Mouse (Mus musculus): ENCODE measurements around the gene Gm42417.

Gm42417 gene

GRCm38 (mm10) chr1:36539186-36539585 is at the start of gene Gm42417:
Gm42417 (minus strand) TSS chr1:36539429.
- no peak for DNase-seq (ENCODE audit: low spot score in 2 of 2)

DNA sequence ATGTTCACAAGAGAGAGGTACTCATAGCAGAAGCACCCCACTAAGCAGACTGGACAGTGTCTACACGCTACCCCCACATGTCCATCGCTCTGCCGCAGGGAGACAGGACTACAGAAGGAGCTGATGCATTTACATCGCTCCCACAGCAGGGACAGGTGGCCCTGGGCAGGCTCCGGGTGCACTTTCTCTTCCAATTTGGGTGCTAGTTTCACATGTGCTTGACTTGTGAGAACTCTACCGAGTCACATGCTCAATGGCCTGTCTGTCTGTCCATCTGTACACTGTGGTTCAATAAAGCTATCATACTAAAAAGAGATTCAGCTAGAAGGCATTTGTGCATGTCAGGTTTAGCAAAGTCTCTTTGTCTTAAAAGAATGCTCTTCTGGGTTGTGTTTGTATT is 48.6 kb upstream of the Gm42417 start:
- no peak for DNase-seq (ENCODE audit: low spot score in 2 of 2)

GRCm38 (mm10) chr1:36586288-36586687 is 47.1 kb upstream of the Gm42417 start:
- no peak for DNase-seq (ENCODE audit: low spot score in 2 of 2)

DNA sequence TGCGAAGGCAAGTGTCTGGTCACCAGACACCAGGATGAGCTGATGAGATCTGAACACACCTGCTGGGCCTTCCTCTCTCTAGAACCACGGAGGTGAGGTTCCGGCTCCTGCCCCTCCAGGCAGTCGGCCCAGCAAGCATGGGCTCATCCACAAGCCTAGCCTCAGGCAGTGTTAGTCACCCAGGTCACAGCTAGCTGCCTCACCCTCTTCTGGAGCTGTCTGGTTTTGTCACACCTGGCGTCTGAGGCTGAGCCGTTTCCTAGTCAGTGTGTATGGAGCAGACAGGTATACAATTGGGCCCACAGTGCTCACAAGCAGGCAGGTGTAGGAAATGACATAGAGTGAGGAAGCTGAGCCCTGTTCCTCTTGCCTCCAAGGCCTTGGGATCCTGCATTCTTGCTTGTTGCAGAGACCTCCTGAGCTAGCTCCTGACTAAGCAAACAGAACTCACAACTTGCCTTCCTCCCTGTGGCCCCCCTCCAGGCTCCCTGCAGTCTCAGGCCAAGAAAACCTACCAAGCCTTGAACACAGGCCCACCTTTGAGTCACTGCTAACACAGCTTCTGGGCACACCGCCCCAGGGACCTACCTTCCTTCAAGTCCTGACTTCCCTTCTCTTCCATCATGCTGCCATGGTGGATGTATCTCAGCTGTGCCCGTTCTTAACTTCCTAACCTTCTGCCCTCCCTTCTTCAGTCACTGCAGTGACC is 44.3 kb upstream of the Gm42417 start:
- DNase-seq (ENCODE audit: low spot score in 2 of 2): no peak

GRCm38 (mm10) chr1:36582211-36582610 is 43.0 kb upstream of the Gm42417 start:
- no peak for DNase-seq (ENCODE audit: low spot score in 2 of 2)

- no peak for DNase-seq (ENCODE audit: low spot score in 2 of 2)
These were observed 42.0 kb upstream of the Gm42417 start for GRCm38 (mm10) chr1:36581260-36581659.

DNA sequence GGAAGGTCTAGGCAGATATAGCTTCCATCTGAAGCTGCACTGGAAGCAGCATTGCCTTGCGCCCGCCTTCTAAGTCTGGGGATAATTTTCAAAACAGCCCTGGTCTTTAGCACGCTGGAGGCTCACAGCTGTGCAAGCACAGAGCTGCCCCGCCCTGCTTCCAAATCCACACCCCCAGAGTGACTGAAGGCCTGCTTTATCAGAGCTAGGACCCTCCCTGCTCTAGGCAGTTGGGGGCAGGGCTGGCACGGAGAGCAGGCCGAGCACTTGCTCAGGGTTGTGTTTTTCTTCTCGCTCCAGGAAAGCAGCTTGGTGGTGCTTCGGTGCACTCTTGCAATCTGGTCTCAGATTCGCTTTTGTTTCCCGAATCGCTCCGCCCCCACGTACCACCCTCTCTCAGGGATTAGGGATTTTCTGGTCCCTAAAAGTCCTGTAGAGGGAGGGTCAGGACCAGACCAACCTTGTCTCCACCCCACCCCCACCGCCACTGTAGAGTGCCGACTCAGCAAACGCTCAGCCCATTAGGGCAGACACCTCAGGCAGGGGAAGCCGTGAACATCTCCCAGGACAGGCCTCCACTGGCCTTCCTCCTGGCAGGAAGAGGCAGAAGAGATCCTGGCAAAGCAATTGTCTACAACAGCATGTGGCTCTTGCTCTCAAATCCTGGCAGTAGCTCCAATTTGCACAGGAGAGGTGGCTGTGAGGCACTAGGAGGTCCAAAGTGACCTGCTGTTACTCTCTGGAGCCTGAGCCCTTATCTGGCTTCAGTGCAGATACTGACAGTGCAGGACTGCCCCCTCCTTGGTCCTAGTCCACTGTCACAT is 41.4 kb upstream of the Gm42417 start:
- peak; percentile 35 to 42 for DNase-seq (ENCODE audit: low spot score in 2 of 2)

GRCm38 (mm10) chr1:36579974-36580383 is 40.8 kb upstream of the Gm42417 start:
- no peak for DNase-seq (ENCODE audit: low spot score in 2 of 2)

GRCm38 (mm10) chr1:36576991-36577675 is 37.9 kb upstream of the Gm42417 start:
- no peak for DNase-seq (ENCODE audit: low spot score in 2 of 2)

GRCm38 (mm10) chr1:36575347-36575746 is 36.1 kb upstream of the Gm42417 start:
- no peak for DNase-seq (ENCODE audit: low spot score in 2 of 2)

DNA sequence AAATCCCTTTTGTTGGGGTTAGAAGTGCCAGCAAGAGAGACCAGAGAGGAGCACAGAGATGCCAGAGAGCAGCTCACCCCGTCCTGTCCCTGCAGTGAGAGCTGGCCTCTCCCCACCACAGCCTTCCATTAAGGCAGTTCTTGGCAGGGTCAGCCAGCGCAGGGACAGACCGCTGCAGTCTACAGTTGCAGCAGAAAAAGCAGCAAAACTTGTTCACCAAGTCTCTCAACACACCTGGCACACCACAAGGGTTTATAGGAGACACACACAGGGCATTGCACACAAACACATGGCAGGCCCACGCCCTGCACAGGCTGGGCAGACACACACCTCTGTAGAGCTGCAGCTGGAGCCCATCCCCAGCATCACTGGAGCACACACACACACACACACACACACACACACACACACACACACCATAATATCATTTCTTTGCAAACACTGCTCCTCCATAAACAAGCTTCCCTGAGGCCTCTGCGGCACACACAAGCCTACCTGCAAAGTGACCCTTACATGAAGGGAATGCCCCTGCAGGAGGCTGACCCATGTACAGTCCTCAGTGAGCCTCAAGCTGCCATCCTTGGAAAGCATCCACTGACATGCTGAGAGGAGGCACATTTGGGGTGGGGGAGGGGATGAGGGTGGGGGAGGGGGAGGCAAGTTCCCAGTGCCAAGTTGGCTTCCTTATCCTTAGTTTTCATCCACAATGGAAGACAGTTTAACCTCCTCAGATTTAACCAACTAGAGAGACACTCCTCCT is 35.1 kb upstream of the Gm42417 start:
- DNase-seq (ENCODE audit: low spot score in 2 of 2): no peak

GRCm38 (mm10) chr1:36573524-36573923 is 34.3 kb upstream of the Gm42417 start:
- no peak for DNase-seq (ENCODE audit: low spot score in 2 of 2)

DNA sequence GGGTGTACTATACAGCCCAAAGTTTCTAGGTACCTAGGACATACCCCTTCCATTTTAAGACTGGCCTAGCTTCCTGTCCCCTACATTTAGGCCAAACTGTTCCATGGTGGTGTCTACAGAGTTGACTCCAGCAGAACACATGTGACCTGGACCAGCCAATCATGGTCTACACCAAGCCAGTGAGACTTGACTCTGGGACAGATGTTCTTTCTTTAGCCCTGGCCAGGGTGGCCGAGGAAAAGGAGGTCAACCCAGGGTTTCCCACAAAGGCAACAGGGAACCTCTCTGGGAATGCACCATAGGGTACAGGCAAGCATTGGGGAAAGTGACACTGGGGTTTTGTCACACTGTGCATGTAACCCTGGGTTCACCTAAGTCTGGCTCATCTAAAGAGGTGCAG is 33.5 kb upstream of the Gm42417 start:
- DNase-seq (ENCODE audit: low spot score in 2 of 2): no peak

- DNase-seq (ENCODE audit: low spot score in 2 of 2): no peak
These were observed 33.0 kb upstream of the Gm42417 start for GRCm38 (mm10) chr1:36572140-36572700.

GRCm38 (mm10) chr1:36571627-36572026 is 32.4 kb upstream of the Gm42417 start:
- DNase-seq (ENCODE audit: low spot score in 2 of 2): no peak

DNA sequence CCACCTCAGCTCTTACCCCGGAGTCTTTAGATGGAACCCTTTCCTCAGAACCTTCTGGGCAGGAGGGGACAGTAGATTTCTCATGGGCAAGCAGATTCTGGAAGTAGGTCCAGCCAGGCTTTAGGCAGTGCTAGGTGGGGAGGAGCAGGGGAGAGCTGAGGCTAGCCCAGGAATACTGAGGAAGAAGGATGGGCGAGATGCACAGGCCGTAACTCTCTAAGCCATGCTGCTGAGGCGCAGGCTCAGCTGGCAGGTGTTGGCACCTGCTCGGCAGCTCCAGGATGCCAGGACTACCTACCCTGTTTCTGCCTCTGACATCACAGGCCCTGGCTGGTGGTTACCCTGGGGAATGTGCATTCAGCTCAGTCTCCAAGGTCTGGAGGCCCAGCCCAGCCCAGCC is 31.1 kb upstream of the Gm42417 start:
- no peak for DNase-seq (ENCODE audit: low spot score in 2 of 2)

DNA sequence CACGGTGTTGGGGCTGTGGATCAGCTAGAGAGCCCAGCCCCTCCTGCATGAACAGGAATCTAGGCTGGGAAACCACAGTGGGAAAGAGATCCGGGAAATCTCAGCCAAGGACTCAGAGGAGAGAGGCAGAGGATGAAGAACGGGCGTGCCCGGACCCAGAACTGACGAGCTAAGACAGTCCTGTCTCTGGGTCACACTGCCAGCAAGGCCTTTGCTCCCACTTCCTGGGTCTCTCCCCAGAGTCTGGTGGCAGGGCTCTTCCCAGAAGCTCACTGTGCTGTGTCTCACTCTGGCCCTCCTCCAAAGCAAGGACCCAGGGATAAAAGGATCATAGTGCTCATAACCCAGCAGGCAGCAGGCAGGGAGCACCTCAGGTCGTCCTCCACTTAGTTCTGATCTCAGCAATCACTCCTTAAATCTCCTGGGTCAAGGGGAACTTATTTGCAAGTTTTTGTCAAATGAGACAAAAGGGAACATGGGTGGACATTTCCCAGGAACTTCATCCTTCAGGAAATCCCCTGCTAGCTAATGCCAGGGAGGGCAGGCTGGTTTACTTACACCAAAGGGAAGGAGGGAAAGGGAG is 30.6 kb upstream of the Gm42417 start:
- DNase-seq (ENCODE audit: low spot score in 2 of 2): no peak

DNA sequence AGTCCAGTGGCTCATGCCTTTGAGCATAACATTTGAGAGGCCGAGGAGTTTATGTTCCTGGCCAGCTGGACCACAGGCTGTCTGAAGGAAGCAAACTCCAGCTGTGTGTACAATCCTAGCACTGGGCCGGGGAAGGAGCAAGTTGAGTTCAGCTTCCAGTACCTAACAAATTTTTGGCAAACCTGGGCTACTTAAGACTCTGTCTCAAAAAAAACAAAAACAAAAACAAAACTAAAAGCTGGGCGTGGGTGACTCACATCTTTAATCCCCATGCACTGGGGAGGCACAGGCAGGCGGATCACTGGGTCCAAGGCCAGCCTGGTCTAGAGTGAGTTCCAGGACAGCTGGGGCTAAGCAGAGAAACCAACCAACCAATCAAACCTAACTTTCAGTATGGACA is 29.5 kb upstream of the Gm42417 start:
- DNase-seq (ENCODE audit: low spot score in 2 of 2): no peak

GRCm38 (mm10) chr1:36567818-36568603 is 28.8 kb upstream of the Gm42417 start:
- DNase-seq (ENCODE audit: low spot score in 2 of 2): no peak

DNA sequence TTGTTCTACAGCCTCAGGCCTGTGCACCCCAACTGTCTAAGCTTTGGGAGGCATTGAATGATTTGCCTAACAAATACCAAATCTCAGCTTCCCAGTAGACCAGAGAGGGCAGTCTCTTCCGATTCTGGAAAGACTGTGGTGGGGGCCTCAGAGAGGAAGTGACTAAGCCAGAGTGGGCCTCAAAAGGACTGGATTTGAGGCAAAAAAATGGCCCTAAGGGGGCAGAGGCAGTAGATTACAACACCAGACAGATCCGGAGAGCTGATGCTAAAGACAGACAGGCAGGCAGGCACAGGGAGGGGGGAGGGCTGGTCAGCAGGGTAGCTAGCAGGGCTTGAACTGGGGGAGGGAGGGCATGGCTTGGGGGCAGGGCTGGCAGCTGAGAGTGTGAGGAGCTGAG is 27.2 kb upstream of the Gm42417 start:
- no peak for DNase-seq (ENCODE audit: low spot score in 2 of 2)
